Mouse (Mus musculus) C2C12 (cell line): ENCODE results near the gene Grik3.

Source experiments
- CEBPB ChIP-seq: IDR thresholded peaks from one replicate; pipeline ENCODE4 v1.6.1; 2011; ENCODE audit warnings: low read depth, mild to moderate bottlenecking, control low read depth, moderate library complexity
- CTCF ChIP-seq: IDR thresholded peaks from one replicate; pipeline ENCODE4 v1.5.1; 2011; ENCODE audit not compliant: control insufficient read depth, insufficient read depth, insufficient read length
- MAX ChIP-seq: IDR thresholded peaks from one replicate; pipeline ENCODE4 v1.6.1; 2011; ENCODE audit warnings: mild to moderate bottlenecking, control low read depth
- USF1 ChIP-seq: IDR thresholded peaks from one replicate; pipeline ENCODE4 v1.6.1; 2011; ENCODE audit warnings: low read depth, mild to moderate bottlenecking, control low read depth, moderate library complexity

- no peak for TF ChIP-seq CTCF
- no peak for TF ChIP-seq MAX
- no peak for TF ChIP-seq USF1
- no peak for TF ChIP-seq CEBPB
Observed at GRCm38 (mm10) chr4:125535465-125535864, 45.0 kb downstream of the Grik3 start.
